Mouse (Mus musculus): ENCODE results near the gene Eef1b2.
"Not testable (repeated sequence)": the region's sequence is repeated elsewhere in the genome, so short reads cannot be mapped to it uniquely, and the experiment has no call there.

Eef1b2 gene

GRCm38 (mm10) chr1:63182636-63183270 lies 6.1 kb downstream of the Eef1b2 start:
- in situ Hi-C loops (cut with MboI; ENCODE audit: low pct_unique_long_range_greater_than_20kb in 1 of 2, low sequenced_read_pairs in 2 of 2, unreplicated experiment in 1 of 2) = loop anchor here (5.0 kb wide), 1 partner anchor 35 kb away; no protein-coding TSS in a partner anchor

- in situ Hi-C loops (cut with MboI; ENCODE audit: low pct_unique_long_range_greater_than_20kb in 1 of 2, low sequenced_read_pairs in 2 of 2, unreplicated experiment in 1 of 2) = not testable (repeated sequence)
Observed at GRCm38 (mm10) chr1:63185430-63185829, 8.8 kb downstream of the Eef1b2 start.

GRCm38 (mm10) chr1:63188536-63188935 lies 11.9 kb downstream of the Eef1b2 start:
- in situ Hi-C loops (cut with MboI; ENCODE audit: low pct_unique_long_range_greater_than_20kb in 1 of 2, low sequenced_read_pairs in 2 of 2, unreplicated experiment in 1 of 2) = no loop called here

GRCm38 (mm10) chr1:63190851-63191250 lies 14.2 kb downstream of the Eef1b2 start:
- in situ Hi-C loops (cut with MboI; ENCODE audit: low pct_unique_long_range_greater_than_20kb in 1 of 2, low sequenced_read_pairs in 2 of 2, unreplicated experiment in 1 of 2) = no loop called here

GRCm38 (mm10) chr1:63192306-63193065 lies 15.9 kb downstream of the Eef1b2 start:
- in situ Hi-C loops (cut with MboI; ENCODE audit: low pct_unique_long_range_greater_than_20kb in 1 of 2, low sequenced_read_pairs in 2 of 2, unreplicated experiment in 1 of 2) = no loop called here

GRCm38 (mm10) chr1:63195848-63196512 lies 19.4 kb downstream of the Eef1b2 start:
- in situ Hi-C loops (cut with MboI; ENCODE audit: low pct_unique_long_range_greater_than_20kb in 1 of 2, low sequenced_read_pairs in 2 of 2, unreplicated experiment in 1 of 2) = no loop called here

- in situ Hi-C loops (cut with MboI; ENCODE audit: low pct_unique_long_range_greater_than_20kb in 1 of 2, low sequenced_read_pairs in 2 of 2, unreplicated experiment in 1 of 2) = no loop called here
Observed at GRCm38 (mm10) chr1:63199387-63199786, 22.8 kb downstream of the Eef1b2 start.

- in situ Hi-C loops (cut with MboI; ENCODE audit: low pct_unique_long_range_greater_than_20kb in 1 of 2, low sequenced_read_pairs in 2 of 2, unreplicated experiment in 1 of 2) = no loop called here
Observed at GRCm38 (mm10) chr1:63200322-63200721, 23.7 kb downstream of the Eef1b2 start.

- in situ Hi-C loops (cut with MboI; ENCODE audit: low pct_unique_long_range_greater_than_20kb in 1 of 2, low sequenced_read_pairs in 2 of 2, unreplicated experiment in 1 of 2) = no loop called here
Observed at GRCm38 (mm10) chr1:63201672-63202071, 25.0 kb downstream of the Eef1b2 start.

GRCm38 (mm10) chr1:63203471-63203870 lies 26.8 kb downstream of the Eef1b2 start:
- in situ Hi-C loops (cut with MboI; ENCODE audit: low pct_unique_long_range_greater_than_20kb in 1 of 2, low sequenced_read_pairs in 2 of 2, unreplicated experiment in 1 of 2) = no loop called here

- in situ Hi-C loops (cut with MboI; ENCODE audit: low pct_unique_long_range_greater_than_20kb in 1 of 2, low sequenced_read_pairs in 2 of 2, unreplicated experiment in 1 of 2) = no loop called here
Observed at GRCm38 (mm10) chr1:63203950-63204659, 27.5 kb downstream of the Eef1b2 start.

- in situ Hi-C loops (cut with MboI; ENCODE audit: low pct_unique_long_range_greater_than_20kb in 1 of 2, low sequenced_read_pairs in 2 of 2, unreplicated experiment in 1 of 2) = no loop called here
Observed at GRCm38 (mm10) chr1:63204660-63205394, 28.2 kb downstream of the Eef1b2 start.

- in situ Hi-C loops (cut with MboI; ENCODE audit: low pct_unique_long_range_greater_than_20kb in 1 of 2, low sequenced_read_pairs in 2 of 2, unreplicated experiment in 1 of 2) = no loop called here
Observed at GRCm38 (mm10) chr1:63207607-63208006, 31.0 kb downstream of the Eef1b2 start.

GRCm38 (mm10) chr1:63209861-63210529 lies 33.4 kb downstream of the Eef1b2 start:
- in situ Hi-C loops (cut with MboI; ENCODE audit: low pct_unique_long_range_greater_than_20kb in 1 of 2, low sequenced_read_pairs in 2 of 2, unreplicated experiment in 1 of 2) = no loop called here

- in situ Hi-C loops (cut with MboI; ENCODE audit: low pct_unique_long_range_greater_than_20kb in 1 of 2, low sequenced_read_pairs in 2 of 2, unreplicated experiment in 1 of 2) = no loop called here
Observed at GRCm38 (mm10) chr1:63213478-63214270, 37.0 kb downstream of the Eef1b2 start.

GRCm38 (mm10) chr1:63214271-63214558 lies 37.6 kb downstream of the Eef1b2 start, which contains the start of gene Gpr1:
TSS of gene Gpr1 (minus strand) at chr1:63214543.
- in situ Hi-C loops (cut with MboI; ENCODE audit: low pct_unique_long_range_greater_than_20kb in 1 of 2, low sequenced_read_pairs in 2 of 2, unreplicated experiment in 1 of 2) = no loop called here

GRCm38 (mm10) chr1:63214631-63215030 lies 38.0 kb downstream of the Eef1b2 start:
- in situ Hi-C loops (cut with MboI; ENCODE audit: low pct_unique_long_range_greater_than_20kb in 1 of 2, low sequenced_read_pairs in 2 of 2, unreplicated experiment in 1 of 2) = loop anchor here (5.0 kb wide), 1 partner anchor 32 kb away; no protein-coding TSS in a partner anchor
